8 mouse cellular contexts compared by ENCODE assay signal in genomic region chr7:112918279-112918991, GRCm38 (mm10). TPM values are rescaled to one million over a fixed set of nuclear protein-coding genes. Genes with fewer than 3 reads are reported as not detected.
A peak's percentile ranks its signal among the peaks of the same experiment; 100 is the strongest.
DNase-seq lines count a peak whose midpoint lies in the region; ATAC-seq and TF ChIP-seq lines count a peak whose summit lies in the region.

No protein-coding gene starts in this region.

- no peaks in the 10 kb centered on the region for H3K36me3 ChIP-seq in forebrain, embryonic 10.5 days (replicated peaks)
- no peaks in the 10 kb centered on the region for H3K36me3 ChIP-seq in forebrain, embryonic 11.5 days (ENCODE audit: control insufficient read depth, insufficient read depth, low read length)
- H3K36me3 ChIP-seq in midbrain, embryonic 14.5 days (ENCODE audit: control insufficient read depth, insufficient read depth, low read length) = no peaks in the 10 kb centered on the region
- H3K36me3 ChIP-seq in intestine, postnatal 0 days (ENCODE audit: control insufficient read depth, insufficient read depth) = no peaks in the 10 kb centered on the region

- DNase-seq in forebrain, embryonic 10.5 days (ENCODE audit: extremely low spot score, low spot score) = no peak
- DNase-seq in forebrain, embryonic 11.5 days (ENCODE audit: low spot score) = no peak
- peak; percentile 72 for DNase-seq in adrenal gland, adult 2 months
- DNase-seq in fibroblast of lung, adult 2 months (ENCODE audit: low read depth) = peak; percentile 12
- peak; percentile 39 to 42 for DNase-seq in heart, postnatal 10 days
- peak; percentile 53 for DNase-seq in midbrain, embryonic 14.5 days
- no peak for DNase-seq in natural killer cell, adult 2 months (ENCODE audit: low spot score in 2 of 2)

- no peak overlapping the region for H3K4me3 ChIP-seq in forebrain, embryonic 10.5 days
- no peak overlapping the region for H3K4me3 ChIP-seq in forebrain, embryonic 11.5 days (ENCODE audit: low read depth, low read length)
- no peak overlapping the region for H3K4me3 ChIP-seq in midbrain, embryonic 14.5 days (replicated peaks; ENCODE audit: low read depth, low read length)
- H3K4me3 ChIP-seq in intestine, postnatal 0 days (ENCODE audit: low read depth, low read length) = no peak overlapping the region

- peak overlapping the region; percentile 53; the same call in 1 of the 2 replicates for H3K27ac ChIP-seq in forebrain, embryonic 10.5 days
- H3K27ac ChIP-seq in forebrain, embryonic 11.5 days (ENCODE audit: low read depth, low read length) = no peak overlapping the region
- no peak overlapping the region for H3K27ac ChIP-seq in midbrain, embryonic 14.5 days (replicated peaks; ENCODE audit: low read depth, low read length)
- no peak overlapping the region for H3K27ac ChIP-seq in intestine, postnatal 0 days (ENCODE audit: low read depth, low read length)

- intact Hi-C loops in heart, postnatal 10 days (cut with DNase I) = loop anchor here (5.0 kb wide), 1 partner anchor 541 kb away; no protein-coding TSS in a partner anchor

- peaks cover 46% of the 10 kb centered on the region for H3K4me1 ChIP-seq in forebrain, embryonic 10.5 days
- peaks cover 7% of the 10 kb centered on the region; the same call in 1 of the 2 replicates for H3K4me1 ChIP-seq in forebrain, embryonic 11.5 days (replicated peaks; ENCODE audit: control insufficient read depth, insufficient read depth, low read length)
- peaks cover 4% of the 10 kb centered on the region for H3K4me1 ChIP-seq in midbrain, embryonic 14.5 days (ENCODE audit: control insufficient read depth, insufficient read depth, low read length)
- no peaks in the 10 kb centered on the region for H3K4me1 ChIP-seq in intestine, postnatal 0 days (replicated peaks; ENCODE audit: control insufficient read depth, insufficient read depth, low read length)

- TF ChIP-seq CTCF in intestine, postnatal 0 days (IDR thresholded peaks at IDR 0.05; ENCODE audit: low read depth) = no peak

- peaks cover 13% of the 10 kb centered on the region for H3K27me3 ChIP-seq in forebrain, embryonic 10.5 days (ENCODE audit: poor library complexity, severe bottlenecking)
- H3K27me3 ChIP-seq in forebrain, embryonic 11.5 days (ENCODE audit: control insufficient read depth, insufficient read depth, low read length) = no peaks in the 10 kb centered on the region
- no peaks in the 10 kb centered on the region for H3K27me3 ChIP-seq in midbrain, embryonic 14.5 days (ENCODE audit: control insufficient read depth, insufficient read depth, low read length)
- no peaks in the 10 kb centered on the region for H3K27me3 ChIP-seq in intestine, postnatal 0 days (replicated peaks; ENCODE audit: control insufficient read depth, insufficient read depth, low read length)

- H3K9ac ChIP-seq in forebrain, embryonic 11.5 days (ENCODE audit: low read length) = no peak overlapping the region; the same call in 1 of the 2 replicates
- H3K9ac ChIP-seq in midbrain, embryonic 14.5 days (replicated peaks; ENCODE audit: low read length) = no peak overlapping the region
- H3K9ac ChIP-seq in intestine, postnatal 0 days (ENCODE audit: low read depth, low read length) = no peak overlapping the region

- H3K9me3 ChIP-seq in forebrain, embryonic 10.5 days = no peaks in the 10 kb centered on the region
- no peaks in the 10 kb centered on the region for H3K9me3 ChIP-seq in forebrain, embryonic 11.5 days (ENCODE audit: control insufficient read depth, low read length)
- H3K9me3 ChIP-seq in midbrain, embryonic 14.5 days (ENCODE audit: control insufficient read depth, low read length) = no peaks in the 10 kb centered on the region
- H3K9me3 ChIP-seq in intestine, postnatal 0 days (ENCODE audit: control insufficient read depth) = no peaks in the 10 kb centered on the region

- 67% methylated on average over 22 of the region's 22 CpGs for WGBS in forebrain, embryonic 10.5 days
- 60% methylated on average over 22 of the region's 22 CpGs for WGBS in forebrain, embryonic 11.5 days
- WGBS in midbrain, embryonic 14.5 days = 47% methylated on average over 22 of the region's 22 CpGs
- WGBS in intestine, postnatal 0 days = 65% methylated on average over 22 of the region's 22 CpGs

- no peak overlapping the region for H3K4me2 ChIP-seq in forebrain, embryonic 11.5 days (ENCODE audit: low read depth, low read length, severe bottlenecking)
- H3K4me2 ChIP-seq in midbrain, embryonic 14.5 days (ENCODE audit: low read length) = peak overlapping the region; percentile 37
- H3K4me2 ChIP-seq in intestine, postnatal 0 days (replicated peaks; ENCODE audit: low read depth) = no peak overlapping the region

- no peak for ATAC-seq in forebrain, embryonic 11.5 days (replicated peaks; ENCODE audit: low FRiP score)
- no peak; the same call in 1 of the 2 replicates for ATAC-seq in midbrain, embryonic 14.5 days (ENCODE audit: low FRiP score, low TSS enrichment)
- ATAC-seq in intestine, postnatal 0 days = no peak

RNA-seq across cellular contexts. Expression of gene Rassf10, which starts 35.3 kb away (rescaled TPM):
- 0.53 and 0.86 TPM in 2 replicates for polyA plus RNA-seq in forebrain, embryonic 10.5 days (2016; fragmentation: Nextera tagmentation; extraction: Ambion mirVana)
- 0.51 and 0.80 TPM in 2 replicates for polyA plus RNA-seq in forebrain, embryonic 11.5 days (2014; fragmentation: Nextera tagmentation; extraction: Ambion mirVana)
- total RNA-seq in adrenal gland, adult 2 months (2021) = 1 to 10 TPM; 1.8 to 2.4 TPM
- polyA plus RNA-seq in adrenal gland, adult 2 months (2012; rRNA removed) = 1.9 and 2.9 TPM in 2 replicates
- 1 to 10 TPM; 2.4 to 2.6 TPM for total RNA-seq in heart, postnatal 10 days (2021)
- polyA plus RNA-seq in midbrain, embryonic 14.5 days (2014; fragmentation: Nextera tagmentation; extraction: Ambion mirVana) = 2.7 and 2.8 TPM in 2 replicates
- 0.76 and 0.94 TPM in 2 replicates for polyA plus RNA-seq in intestine, postnatal 0 days (2015; fragmentation: Nextera tagmentation; extraction: Ambion mirVana)

Comparison
In these comparisons a context has a peak if more than half of its experiments do, and no peak if none do; other contexts are left out.
1. DNase-seq: peak in adrenal gland, adult 2 months (single experiment), fibroblast of lung, adult 2 months (single experiment), heart, postnatal 10 days (2 of 2) and midbrain, embryonic 14.5 days (single experiment); none in forebrain, embryonic 10.5 days (single experiment), forebrain, embryonic 11.5 days (single experiment) and natural killer cell, adult 2 months (0 of 2).